Mouse (Mus musculus): ENCODE results near the gene Dnm3.

- no peak for TF ChIP-seq CTCF (IDR thresholded peaks at IDR 0.05; ENCODE audit: extremely low read depth, insufficient read length, insufficient replicate concordance, low read depth, low read length)
- no peak for TF ChIP-seq POLR2A (IDR thresholded peaks at IDR 0.05; ENCODE audit: low read depth, low read length)
These were observed 239.2 kb downstream of the Dnm3 start for GRCm38 (mm10) chr1:162238646-162239045.

Data from small intestine, adult 2 months (tissue).